Mouse (Mus musculus) heart, postnatal 10 days (tissue): Measurements from ENCODE around the gene Bcor. TPM values are rescaled to one million over a fixed set of nuclear protein-coding genes. Genes with fewer than 3 reads are reported as not detected.

Experiments
- DNase-seq, 2 experiments: peaks; one replicate each; pipeline ENCODE4 v3.0.0; 2021
- intact Hi-C: fragments of 180-260 bp; cut with DNase I; formaldehyde crosslinking; loops from one replicate; pipeline ENCODE4 v1.15.1; 2025
- total RNA-seq, 2 experiments: library from RNA; stranded (reverse); gene quantifications; 2 replicates each; pipeline ENCODE4 v1.2.3; 2021

The Bcor gene
- total RNA-seq, 2 experiments from 2014 or later: 26.4 to 38.5 TPM

- intact Hi-C loops: loop anchor here (10.0 kb wide), 2 partner anchors 165 to 285 kb away; no protein-coding TSS in a partner anchor
- peak; percentile 54 to 55 for DNase-seq
These were observed 70.6 kb downstream of the Bcor start for GRCm38 (mm10) chrX:12089353-12090081.

- no peak for DNase-seq
- intact Hi-C loops: loop anchor here (10.0 kb wide), 2 partner anchors 166 to 284 kb away; no protein-coding TSS in a partner anchor
These were observed 71.2 kb downstream of the Bcor start for GRCm38 (mm10) chrX:12089027-12089340.

GRCm38 (mm10) chrX:12088301-12089026 lies 71.7 kb downstream of the Bcor start:
- DNase-seq: peak; percentile 84 to 85
- intact Hi-C loops: loop anchor here (1.0 to 10.0 kb wide), 3 partner anchors 46 to 284 kb away; no protein-coding TSS in a partner anchor

- peak; percentile 66 to 67 for DNase-seq
These were observed 72.4 kb downstream of the Bcor start for GRCm38 (mm10) chrX:12087511-12088300.

GRCm38 (mm10) chrX:12086674-12087510 lies 73.3 kb downstream of the Bcor start:
- intact Hi-C loops: loop anchor here (10.0 kb wide), 2 partner anchors 168 to 282 kb away; no protein-coding TSS in a partner anchor
- DNase-seq: peak; percentile 62 to 63

More at GRCm38 (mm10) chrX:12087511-12088300, 72.4 kb downstream of the Bcor start:
- intact Hi-C loops: loop anchor here (1.0 to 10.0 kb wide), 3 partner anchors 47 to 283 kb away; no protein-coding TSS in a partner anchor

GRCm38 (mm10) chrX:12085949-12086348 lies 74.2 kb downstream of the Bcor start:
- DNase-seq: no peak
- intact Hi-C loops: loop anchor here (10.0 kb wide), 2 partner anchors 169 to 281 kb away; no protein-coding TSS in a partner anchor

GRCm38 (mm10) chrX:12085290-12085689 lies 74.9 kb downstream of the Bcor start:
- DNase-seq: no peak
- intact Hi-C loops: loop anchor here (10.0 kb wide), 2 partner anchors 170 to 280 kb away; no protein-coding TSS in a partner anchor

- no peak for DNase-seq
- intact Hi-C loops: loop anchor here (10.0 kb wide), 2 partner anchors 170 to 280 kb away; no protein-coding TSS in a partner anchor
These were observed 75.5 kb downstream of the Bcor start for GRCm38 (mm10) chrX:12084698-12085097.

- DNase-seq: no peak
- intact Hi-C loops: loop anchor here (10.0 kb wide), 2 partner anchors 171 to 279 kb away; no protein-coding TSS in a partner anchor
These were observed 76.5 kb downstream of the Bcor start for GRCm38 (mm10) chrX:12083631-12084030.

- no peak for DNase-seq
- intact Hi-C loops: loop anchor here (10.0 kb wide), 2 partner anchors 172 to 278 kb away; no protein-coding TSS in a partner anchor
These were observed 77.4 kb downstream of the Bcor start for GRCm38 (mm10) chrX:12082736-12083135.

GRCm38 (mm10) chrX:12082184-12082583 lies 78.0 kb downstream of the Bcor start:
- DNase-seq: no peak
- intact Hi-C loops: loop anchor here (10.0 kb wide), 2 partner anchors 173 to 277 kb away; no protein-coding TSS in a partner anchor

GRCm38 (mm10) chrX:12081741-12082155 lies 78.4 kb downstream of the Bcor start:
- intact Hi-C loops: loop anchor here (10.0 kb wide), 2 partner anchors 173 to 277 kb away; no protein-coding TSS in a partner anchor

GRCm38 (mm10) chrX:12080904-12081740 lies 79.0 kb downstream of the Bcor start:
- peak; percentile 57 to 61 for DNase-seq
- intact Hi-C loops: loop anchor here (10.0 kb wide), 2 partner anchors 174 to 276 kb away; no protein-coding TSS in a partner anchor

More at GRCm38 (mm10) chrX:12081741-12082155, 78.4 kb downstream of the Bcor start:
- no peak for DNase-seq

GRCm38 (mm10) chrX:12080095-12080903 lies 79.9 kb downstream of the Bcor start:
- intact Hi-C loops: loop anchor here (10.0 kb wide), 2 partner anchors 175 to 275 kb away; no protein-coding TSS in a partner anchor
- DNase-seq: peak; percentile 68 to 74

- intact Hi-C loops: loop anchor here (2.0 to 10.0 kb wide), 4 partner anchors 72 to 275 kb away; no protein-coding TSS in a partner anchor
- peak; percentile 50 to 57 for DNase-seq
These were observed 80.7 kb downstream of the Bcor start for GRCm38 (mm10) chrX:12079309-12080094.

- intact Hi-C loops: loop anchor here (2.0 to 5.0 kb wide), 2 partner anchors 72 to 78 kb away; no protein-coding TSS in a partner anchor
- DNase-seq: no peak
These were observed 81.2 kb downstream of the Bcor start for GRCm38 (mm10) chrX:12079059-12079308.
